Mouse (Mus musculus) heart, adult 8-10 months (tissue): ENCODE measurements around the gene Cubn. TPM values are rescaled to one million over a fixed set of nuclear protein-coding genes. Genes with fewer than 3 reads are reported as not detected.

Experiments used
- DNase-seq: peaks from one replicate; pipeline ENCODE4 v3.0.0; 2022; ENCODE audit warnings: low spot score
- total RNA-seq, 4 experiments: library from RNA; stranded (reverse); gene quantifications; 2 replicates each; pipeline ENCODE4 v1.2.4; 2022

The Cubn gene
- total RNA-seq, 4 experiments from 2014 or later, result 0.95 to 1.4 (median 1.1) TPM

GRCm38 (mm10) chr2:13237140-13237901 lies 254.3 kb downstream of the Cubn start:
- peak; percentile 54 for DNase-seq

DNA sequence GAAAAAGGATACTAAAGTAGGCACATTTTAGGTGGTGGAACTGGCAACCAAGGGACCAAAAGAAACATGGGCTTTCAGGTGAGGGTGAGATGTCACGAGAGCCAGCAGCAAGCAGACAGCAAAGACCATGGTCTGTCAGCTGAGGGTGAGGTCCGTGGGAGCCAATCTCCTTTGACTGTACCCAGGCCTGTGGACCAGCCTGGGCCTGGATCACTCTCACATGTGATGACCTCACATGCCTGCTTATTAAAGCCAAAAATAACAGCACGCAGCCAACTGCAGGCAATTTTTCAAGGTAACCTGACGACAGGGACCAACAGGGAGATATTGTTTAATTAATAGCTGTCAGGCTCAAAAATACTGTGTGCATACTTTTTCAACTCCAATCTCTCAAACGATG lies 255.9 kb downstream of the Cubn start:
- DNase-seq, result peak; percentile 61

DNA sequence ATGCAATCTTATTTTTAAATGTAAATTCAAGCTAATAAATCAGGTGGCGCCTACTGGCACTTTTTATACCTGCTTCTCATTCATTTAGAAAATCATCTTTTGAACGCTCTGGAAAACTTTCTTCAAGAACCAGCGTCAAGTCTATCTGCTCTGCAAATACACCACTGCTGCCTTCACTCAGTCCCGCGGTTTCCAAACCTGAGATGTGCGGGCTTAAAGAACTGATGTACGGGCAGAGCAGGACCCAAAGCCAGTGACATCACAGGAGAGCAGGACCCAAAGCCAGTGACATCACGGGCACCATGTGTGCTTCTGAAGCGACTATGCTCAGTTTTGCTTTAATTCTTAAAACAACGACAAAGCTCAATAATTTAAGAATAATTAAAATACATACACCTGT lies 256.8 kb downstream of the Cubn start:
- no peak for DNase-seq

GRCm38 (mm10) chr2:13233902-13234301 lies 257.7 kb downstream of the Cubn start:
- no peak for DNase-seq

- DNase-seq, result no peak
Measured at GRCm38 (mm10) chr2:13233254-13233835, 258.3 kb downstream of the Cubn start.

DNA sequence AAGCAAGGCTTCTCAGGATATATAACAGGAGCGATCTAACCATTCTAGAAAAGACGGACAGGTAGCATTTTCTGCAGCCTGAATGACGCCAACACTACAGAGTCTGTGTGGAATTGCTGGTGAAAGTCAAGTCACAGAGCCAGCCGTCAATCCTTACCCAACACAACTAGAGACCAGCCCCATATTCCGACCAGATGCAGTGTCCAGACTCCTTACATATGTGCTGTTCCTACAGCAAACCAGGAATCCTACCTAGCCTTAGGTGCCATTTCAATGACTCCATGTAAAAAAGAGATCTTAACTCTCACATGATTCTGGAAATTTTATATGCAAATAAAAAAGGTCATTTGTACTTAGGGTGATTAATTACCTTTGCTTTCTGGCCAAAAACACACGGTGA lies 259.3 kb downstream of the Cubn start:
- DNase-seq, result no peak

- no peak for DNase-seq
Measured at GRCm38 (mm10) chr2:13229686-13230085, 261.9 kb downstream of the Cubn start.

Other genes with a start within 250 kb of the Cubn start
- gene Rsu1, start 220.4 kb downstream of the Cubn start, total RNA-seq, result 10 to 100 TPM; 41.2 to 46.0 (median 41.6) TPM
- 1 to 10 TPM; 6.3 to 8.9 (median 7.5) TPM for gene Trdmt1, start 52.9 kb upstream of the Cubn start, total RNA-seq
- 100 to 1,000 TPM; 214 to 291 (median 257) TPM for gene Vim, start 82.1 kb upstream of the Cubn start, total RNA-seq